Mouse (Mus musculus): Measurements from ENCODE around the gene Psmd11. TPM values are rescaled to one million over a fixed set of nuclear protein-coding genes. Genes with fewer than 3 reads are reported as not detected.
"Not testable (repeated sequence)": the region's sequence is repeated elsewhere in the genome, so short reads cannot be mapped to it uniquely, and the experiment has no call there.

Psmd11 gene
- 64.7 and 65.0 TPM in 2 replicates for polyA plus RNA-seq (2012; ENCODE audit: insufficient read depth, insufficient read length, missing spikeins)

DNA sequence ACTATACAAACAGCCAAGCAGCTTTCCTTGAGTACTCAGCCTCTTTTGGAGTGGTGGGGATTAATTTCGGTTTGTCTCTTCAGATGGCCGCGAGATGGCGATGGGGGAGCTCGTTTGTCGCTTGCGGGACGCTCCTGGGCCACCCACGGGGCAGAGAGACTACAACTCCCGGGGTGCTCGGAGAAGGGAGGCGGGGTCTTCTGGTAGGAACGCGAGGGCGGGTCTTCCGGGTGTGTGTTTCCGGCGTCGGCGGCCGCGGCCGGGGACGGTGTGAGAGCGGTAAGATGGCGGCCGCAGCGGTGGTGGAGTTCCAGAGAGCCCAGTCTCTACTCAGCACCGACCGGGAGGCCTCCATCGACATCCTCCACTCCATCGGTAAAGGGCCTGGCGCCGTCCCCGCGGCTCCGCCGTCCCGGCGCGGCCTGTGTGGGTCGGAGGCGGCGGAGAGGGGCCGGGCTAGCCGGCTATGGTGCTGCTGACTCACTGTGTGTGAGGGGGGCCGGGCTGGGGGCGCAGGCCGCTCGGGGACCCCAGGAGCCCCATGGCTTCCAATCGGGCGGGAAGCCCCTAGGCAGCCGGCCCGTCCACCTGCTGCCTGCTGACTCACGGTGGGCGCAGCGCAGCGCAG is at the start of gene Psmd11:
TSS of gene Psmd11 (plus strand) at position 235 of the 628 bp plus-strand sequence.
- 0 out of 2 replicates have a peak, but pooled peaks have one; percentile 19 for TF ChIP-seq CTCF (IDR thresholded peaks at IDR 0.05; ENCODE audit: low read depth, low read length)
- no peak for TF ChIP-seq POLR2A (IDR thresholded peaks at IDR 0.05; ENCODE audit: borderline replicate concordance, low read depth, low read length)
- Histone ChIP-seq H3K4me1 (ENCODE audit: control insufficient read depth, insufficient read depth, low read length) (peaks cover 3% of the 10 kb centered on the region), H3K4me3 (ENCODE audit: insufficient read depth, low read length) (peak within 1 kb of the TSS; percentile 98), H3K27ac (ENCODE audit: insufficient read depth, low read depth, low read length) (peak within 1 kb of the TSS; percentile 67)

- not testable (repeated sequence) for H3K4me3 ChIP-seq (ENCODE audit: insufficient read depth, low read length); H3K27ac ChIP-seq (ENCODE audit: insufficient read depth, low read depth, low read length); H3K4me1 ChIP-seq (ENCODE audit: control insufficient read depth, insufficient read depth, low read length)
Measured at GRCm38 (mm10) chr11:80379184-80379583, 49.2 kb upstream of the Psmd11 start.

DNA sequence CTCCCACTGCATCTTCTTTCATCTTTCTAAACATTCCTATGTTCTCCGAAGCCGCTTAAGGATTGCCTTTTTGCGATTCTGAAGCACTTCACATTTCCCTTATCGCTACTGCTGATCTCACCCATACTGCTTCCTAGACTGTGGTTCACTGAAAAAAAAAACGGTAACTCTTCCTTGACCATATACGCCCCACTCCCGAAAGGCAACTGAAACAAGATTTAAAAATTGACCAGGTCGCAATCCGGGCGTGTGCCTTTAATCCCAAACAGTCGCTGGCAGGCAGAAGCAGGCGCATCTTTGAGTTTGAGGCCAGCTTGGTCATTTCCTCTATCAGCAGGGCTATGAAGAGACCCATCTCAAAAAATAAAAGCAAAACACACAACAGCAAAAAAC is 45.8 kb upstream of the Psmd11 start:
- TF ChIP-seq POLR2A (IDR thresholded peaks at IDR 0.05; ENCODE audit: borderline replicate concordance, low read depth, low read length) (no peak), CTCF (IDR thresholded peaks at IDR 0.05; ENCODE audit: low read depth, low read length) (no peak)
- Histone ChIP-seq H3K4me1 (ENCODE audit: control insufficient read depth, insufficient read depth, low read length) (peaks cover 9% of the 10 kb centered on the region), H3K27ac (ENCODE audit: insufficient read depth, low read depth, low read length) (peak overlapping the region; percentile 91), H3K4me3 (ENCODE audit: insufficient read depth, low read length) (peak overlapping the region; percentile 73)

DNA sequence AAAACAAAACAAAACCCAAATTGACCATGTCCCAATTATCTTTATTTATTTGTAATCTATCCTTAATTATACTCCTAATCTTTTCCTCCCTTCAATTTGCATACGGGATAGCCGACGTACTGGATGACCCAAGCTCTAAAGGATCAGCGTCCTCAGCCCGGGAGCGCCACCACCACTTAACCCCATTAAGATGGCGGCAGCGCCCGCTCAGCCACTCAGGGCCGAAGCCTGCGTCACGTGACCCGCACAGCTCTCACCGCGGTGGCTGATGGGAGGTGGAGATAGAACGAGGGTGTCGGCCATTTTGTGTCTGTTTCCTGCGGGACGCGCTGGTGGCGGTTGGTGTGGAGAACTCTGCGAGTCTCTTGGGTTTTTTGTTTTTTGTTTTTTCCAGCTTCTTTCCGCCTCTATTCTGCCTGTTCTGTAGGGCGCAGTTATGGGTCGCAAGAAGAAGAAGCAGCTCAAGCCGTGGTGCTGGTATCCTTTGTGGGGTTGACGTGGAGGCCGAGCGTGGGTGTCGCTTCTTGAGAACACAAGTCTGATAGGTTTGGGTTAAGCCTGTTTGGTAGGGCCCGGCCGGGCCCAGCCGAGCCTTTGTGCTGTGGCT is 45.3 kb upstream of the Psmd11 start, which contains the start of gene Zfp207:
TSS of gene Zfp207 (plus strand) at position 261 of the 607 bp plus-strand sequence.
- Histone ChIP-seq H3K4me3 (ENCODE audit: insufficient read depth, low read length) (peak within 1 kb of the TSS; percentile 73), H3K4me1 (ENCODE audit: control insufficient read depth, insufficient read depth, low read length) (peaks cover 7% of the 10 kb centered on the region), H3K27ac (ENCODE audit: insufficient read depth, low read depth, low read length) (peak within 1 kb of the TSS; percentile 91)
- peak; percentile 43; the same call in 1 of the 2 replicates for TF ChIP-seq POLR2A (IDR thresholded peaks at IDR 0.05; ENCODE audit: borderline replicate concordance, low read depth, low read length)
- TF ChIP-seq CTCF (IDR thresholded peaks at IDR 0.05; ENCODE audit: low read depth, low read length) = no peak

DNA sequence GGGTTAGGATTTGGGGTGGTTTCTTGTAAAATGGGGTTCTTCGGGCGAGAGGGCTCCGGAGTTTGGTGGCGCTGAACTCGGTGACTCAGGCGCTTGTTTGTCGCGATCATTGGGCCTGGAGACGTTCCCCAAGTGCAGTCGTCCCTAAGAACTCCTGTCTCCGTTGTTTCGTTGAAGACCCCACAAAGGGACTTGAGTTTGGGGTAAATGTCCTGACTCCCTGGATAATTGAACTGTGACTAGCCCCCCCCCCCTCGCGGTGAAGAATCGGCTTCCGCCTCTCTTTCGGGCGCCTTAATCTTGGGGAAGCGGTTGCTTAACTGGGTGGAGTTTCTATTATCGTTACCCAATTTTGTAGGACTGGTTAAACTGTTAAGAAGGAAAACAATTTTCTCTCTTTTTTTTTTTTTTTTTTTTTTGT is 44.8 kb upstream of the Psmd11 start:
- Histone ChIP-seq H3K4me3 (ENCODE audit: insufficient read depth, low read length) (peak overlapping the region; percentile 73), H3K4me1 (ENCODE audit: control insufficient read depth, insufficient read depth, low read length) (peaks cover 7% of the 10 kb centered on the region), H3K27ac (ENCODE audit: insufficient read depth, low read depth, low read length) (peak overlapping the region; percentile 81)
- no peak for TF ChIP-seq POLR2A (IDR thresholded peaks at IDR 0.05; ENCODE audit: borderline replicate concordance, low read depth, low read length)
- no peak for TF ChIP-seq CTCF (IDR thresholded peaks at IDR 0.05; ENCODE audit: low read depth, low read length)

DNA sequence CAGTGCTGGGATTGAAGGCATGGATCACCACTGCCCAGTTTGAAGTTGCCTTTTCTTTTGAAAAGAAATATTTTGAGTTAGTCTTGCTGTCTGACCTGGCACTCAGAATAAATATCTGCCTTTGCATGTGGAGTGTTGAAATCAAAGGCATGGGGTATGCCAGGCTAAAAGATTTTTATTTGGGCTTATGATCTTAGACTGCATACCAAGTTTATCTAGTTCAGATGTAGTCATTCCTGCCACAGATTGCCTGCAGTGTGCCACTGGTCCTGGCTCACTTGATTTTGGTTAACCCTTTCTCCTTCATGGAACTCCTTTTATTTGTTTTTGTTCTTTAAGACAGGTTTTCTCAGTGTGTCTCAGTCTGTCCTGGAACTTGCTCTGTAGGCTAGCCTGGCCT is 44.0 kb upstream of the Psmd11 start:
- Histone ChIP-seq H3K27ac (ENCODE audit: insufficient read depth, low read depth, low read length) (no peak overlapping the region), H3K4me3 (ENCODE audit: insufficient read depth, low read length) (peak overlapping the region; percentile 62), H3K4me1 (ENCODE audit: control insufficient read depth, insufficient read depth, low read length) (peaks cover 9% of the 10 kb centered on the region)
- no peak for TF ChIP-seq CTCF (IDR thresholded peaks at IDR 0.05; ENCODE audit: low read depth, low read length)
- TF ChIP-seq POLR2A (IDR thresholded peaks at IDR 0.05; ENCODE audit: borderline replicate concordance, low read depth, low read length) = no peak

DNA sequence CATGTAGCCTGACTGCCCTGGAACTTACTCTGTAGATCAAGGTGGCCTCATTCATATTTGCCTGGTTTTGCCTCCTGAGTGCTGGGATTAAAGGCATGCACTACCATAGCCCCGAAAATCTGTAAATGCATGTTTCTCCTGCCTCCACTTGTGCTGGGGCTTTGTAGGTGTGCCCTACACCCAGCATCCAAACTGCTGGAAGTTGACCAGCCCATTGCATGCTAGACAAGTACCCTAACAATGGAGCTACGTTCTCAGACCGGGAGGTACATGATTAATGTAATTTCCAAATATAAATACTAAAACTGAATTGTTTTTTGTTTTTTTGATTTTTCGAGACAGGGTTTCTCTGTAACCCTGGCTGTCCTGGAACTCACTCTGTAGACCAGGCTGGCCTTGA is 43.4 kb upstream of the Psmd11 start:
- TF ChIP-seq POLR2A (IDR thresholded peaks at IDR 0.05; ENCODE audit: borderline replicate concordance, low read depth, low read length) (no peak), CTCF (IDR thresholded peaks at IDR 0.05; ENCODE audit: low read depth, low read length) (no peak)
- H3K4me1 ChIP-seq (ENCODE audit: control insufficient read depth, insufficient read depth, low read length) = peaks cover 9% of the 10 kb centered on the region
- H3K4me3 ChIP-seq (ENCODE audit: insufficient read depth, low read length) = peak overlapping the region; percentile 62
- no peak overlapping the region for H3K27ac ChIP-seq (ENCODE audit: insufficient read depth, low read depth, low read length)

- Histone ChIP-seq H3K4me3 (ENCODE audit: insufficient read depth, low read length) (no peak overlapping the region), H3K4me1 (ENCODE audit: control insufficient read depth, insufficient read depth, low read length) (peaks cover 7% of the 10 kb centered on the region), H3K27ac (ENCODE audit: insufficient read depth, low read depth, low read length) (no peak overlapping the region)
- TF ChIP-seq POLR2A (IDR thresholded peaks at IDR 0.05; ENCODE audit: borderline replicate concordance, low read depth, low read length) (no peak), CTCF (IDR thresholded peaks at IDR 0.05; ENCODE audit: low read depth, low read length) (no peak)
Measured at GRCm38 (mm10) chr11:80386790-80387189, 41.6 kb upstream of the Psmd11 start.

DNA sequence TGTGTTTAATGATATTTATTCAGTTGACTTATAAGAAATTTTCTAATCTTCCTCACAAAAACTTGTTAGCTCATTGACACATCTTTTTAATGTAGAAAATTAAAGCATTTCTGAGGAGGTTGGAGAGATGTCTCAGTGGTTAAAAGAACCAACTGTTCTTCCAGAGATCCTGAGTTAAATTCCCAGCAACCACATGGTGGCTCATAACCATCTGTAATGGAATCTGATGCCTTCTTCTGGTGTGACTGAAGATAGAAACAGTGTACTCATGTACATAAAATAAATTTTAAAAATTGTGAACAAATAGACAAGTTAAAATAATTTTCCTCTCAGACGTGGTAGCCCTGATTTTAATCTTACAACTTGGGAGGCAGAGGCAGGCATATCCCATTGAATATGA is 38.5 kb upstream of the Psmd11 start:
- H3K4me3 ChIP-seq (ENCODE audit: insufficient read depth, low read length) = no peak overlapping the region
- no peak for TF ChIP-seq POLR2A (IDR thresholded peaks at IDR 0.05; ENCODE audit: borderline replicate concordance, low read depth, low read length)
- no peak for TF ChIP-seq CTCF (IDR thresholded peaks at IDR 0.05; ENCODE audit: low read depth, low read length)
- H3K4me1 ChIP-seq (ENCODE audit: control insufficient read depth, insufficient read depth, low read length) = peaks cover 4% of the 10 kb centered on the region; the same call in 1 of the 2 replicates
- H3K27ac ChIP-seq (ENCODE audit: insufficient read depth, low read depth, low read length) = no peak overlapping the region

- peaks cover 2% of the 10 kb centered on the region; the same call in 1 of the 2 replicates for H3K4me1 ChIP-seq (ENCODE audit: control insufficient read depth, insufficient read depth, low read length)
- no peak for TF ChIP-seq POLR2A (IDR thresholded peaks at IDR 0.05; ENCODE audit: borderline replicate concordance, low read depth, low read length)
- no peak overlapping the region for H3K27ac ChIP-seq (ENCODE audit: insufficient read depth, low read depth, low read length)
- H3K4me3 ChIP-seq (ENCODE audit: insufficient read depth, low read length) = no peak overlapping the region
Measured at GRCm38 (mm10) chr11:80391407-80392120, 36.9 kb upstream of the Psmd11 start.

Measured in bone marrow macrophage, adult 2 months (primary cell).